ENCODE assay signal across 24 mouse cellular contexts in the genomic region with DNA sequence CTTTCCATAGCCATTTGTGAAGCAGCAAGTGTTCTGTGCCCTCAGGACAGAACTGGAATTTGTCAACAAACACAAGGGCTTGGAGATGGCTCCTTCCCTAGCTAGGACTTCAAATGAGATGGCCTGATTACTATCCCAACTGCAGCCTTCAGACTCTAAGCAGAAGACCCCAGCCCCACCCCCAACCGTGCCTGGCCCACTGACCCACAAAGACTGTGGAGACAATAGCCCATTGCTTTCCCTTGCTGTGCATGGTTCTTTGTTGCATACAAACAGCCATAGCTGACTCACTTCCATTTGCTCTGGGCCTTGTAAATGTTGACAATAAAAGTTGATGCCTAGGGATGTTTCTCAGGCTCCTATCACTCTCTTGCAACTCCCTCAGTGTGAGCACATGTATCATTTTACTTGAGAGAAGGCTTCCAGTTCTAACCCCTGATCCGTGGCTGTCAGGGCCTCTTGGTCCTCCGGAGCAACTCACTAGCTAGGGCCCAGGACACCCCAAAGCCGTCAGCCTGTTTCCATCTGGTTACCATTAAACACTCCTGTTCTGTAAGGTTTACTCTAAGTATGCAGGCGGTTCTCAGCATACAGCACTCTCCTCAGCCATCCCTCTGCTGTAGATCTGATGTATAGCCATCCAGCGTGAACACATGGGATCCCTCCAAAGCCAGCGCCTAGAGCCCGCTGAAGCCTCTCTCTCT. TPM values are rescaled to one million over a fixed set of nuclear protein-coding genes. Genes with fewer than 3 reads are reported as not detected.
DNase-seq lines count a peak whose midpoint lies in the region; ATAC-seq lines count a peak whose summit lies in the region.
"Had no signal": no experiment of that assay in that cellular context is flagged by ENCODE, and none has a peak within 500 bp of the region (broad histone marks: within the 10 kb centered on the region; RNA-seq: fewer than 3 reads in every experiment).

No protein-coding gene starts in this region.

- H3K4me3 ChIP-seq in forebrain, embryonic 10.5 days, result no peak overlapping the region
- H3K4me3 ChIP-seq in forebrain, embryonic 14.5 days (ENCODE audit: low read depth, low read length), result no peak overlapping the region
- no peak overlapping the region for H3K4me3 ChIP-seq in midbrain, embryonic 10.5 days
- no peak overlapping the region for H3K4me3 ChIP-seq in midbrain, embryonic 16.5 days (ENCODE audit: low read depth, low read length)
- no peak overlapping the region for H3K4me3 ChIP-seq in limb, embryonic 11.5 days (ENCODE audit: low read depth, low read length)
- H3K4me3 ChIP-seq: erythroblast, embryonic 14.5 days; forebrain, embryonic 15.5 days; midbrain, embryonic 15.5 days had no signal

- H3K36me3 ChIP-seq in forebrain, embryonic 10.5 days (replicated peaks), result peaks cover 14% of the 10 kb centered on the region
- peaks cover 8% of the 10 kb centered on the region; the same call in 1 of the 2 replicates for H3K36me3 ChIP-seq in forebrain, embryonic 14.5 days (ENCODE audit: control insufficient read depth, insufficient read depth, low read length)
- H3K36me3 ChIP-seq in midbrain, embryonic 10.5 days, result peaks cover 14% of the 10 kb centered on the region
- peaks cover 8% of the 10 kb centered on the region for H3K36me3 ChIP-seq in midbrain, embryonic 16.5 days (ENCODE audit: control insufficient read depth, insufficient read depth, low read length)
- no peaks in the 10 kb centered on the region; the same call in 1 of the 2 replicates for H3K36me3 ChIP-seq in limb, embryonic 11.5 days (ENCODE audit: control insufficient read depth, insufficient read depth, low read length)

- peak overlapping the region; percentile 51 for H3K27ac ChIP-seq in forebrain, embryonic 10.5 days
- no peak overlapping the region for H3K27ac ChIP-seq in forebrain, embryonic 14.5 days (ENCODE audit: low read depth, low read length)
- H3K27ac ChIP-seq in midbrain, embryonic 10.5 days (replicated peaks), result peak overlapping the region; percentile 56
- no peak overlapping the region for H3K27ac ChIP-seq in midbrain, embryonic 16.5 days (ENCODE audit: low read length)
- H3K27ac ChIP-seq in limb, embryonic 11.5 days (replicated peaks; ENCODE audit: low read depth, low read length), result no peak overlapping the region
- H3K27ac ChIP-seq: forebrain, embryonic 15.5 days; hindbrain, postnatal 0 days; midbrain, embryonic 15.5 days had no signal

- 59% methylated on average over 8 of the region's 8 CpGs for WGBS in forebrain, embryonic 10.5 days
- 70% methylated on average over 8 of the region's 8 CpGs for WGBS in forebrain, embryonic 14.5 days
- WGBS in midbrain, embryonic 10.5 days, result 67% methylated on average over 8 of the region's 8 CpGs
- WGBS in midbrain, embryonic 16.5 days, result 67% methylated on average over 8 of the region's 8 CpGs
- WGBS in limb, embryonic 11.5 days, result 30% methylated on average over 8 of the region's 8 CpGs

- H3K9me3 ChIP-seq in forebrain, embryonic 10.5 days, result no peaks in the 10 kb centered on the region
- H3K9me3 ChIP-seq in forebrain, embryonic 14.5 days (replicated peaks; ENCODE audit: control insufficient read depth, low read length), result no peaks in the 10 kb centered on the region
- no peaks in the 10 kb centered on the region for H3K9me3 ChIP-seq in midbrain, embryonic 10.5 days (replicated peaks)
- H3K9me3 ChIP-seq in midbrain, embryonic 16.5 days (replicated peaks; ENCODE audit: control insufficient read depth, low read length, poor library complexity, severe bottlenecking), result no peaks in the 10 kb centered on the region
- H3K9me3 ChIP-seq in limb, embryonic 11.5 days (ENCODE audit: control insufficient read depth, low read length), result no peaks in the 10 kb centered on the region
- H3K9me3 ChIP-seq: forebrain, embryonic 15.5 days; midbrain, embryonic 15.5 days had no signal

- peaks cover 14% of the 10 kb centered on the region for H3K4me1 ChIP-seq in forebrain, embryonic 10.5 days
- H3K4me1 ChIP-seq in forebrain, embryonic 14.5 days (ENCODE audit: control insufficient read depth, insufficient read depth, low read length), result no peaks in the 10 kb centered on the region
- H3K4me1 ChIP-seq in midbrain, embryonic 10.5 days, result peaks cover 16% of the 10 kb centered on the region
- H3K4me1 ChIP-seq in midbrain, embryonic 16.5 days (ENCODE audit: control insufficient read depth, insufficient read depth, low read length), result no peaks in the 10 kb centered on the region
- H3K4me1 ChIP-seq in limb, embryonic 11.5 days (ENCODE audit: control insufficient read depth, insufficient read depth, low read length), result peaks cover 9% of the 10 kb centered on the region; the same call in 1 of the 2 replicates
- H3K4me1 ChIP-seq: forebrain, embryonic 15.5 days; midbrain, embryonic 15.5 days had no signal

- no peak overlapping the region for H3K9ac ChIP-seq in forebrain, embryonic 14.5 days (ENCODE audit: low read length)
- no peak overlapping the region for H3K9ac ChIP-seq in midbrain, embryonic 16.5 days (ENCODE audit: low read depth, low read length)
- no peak overlapping the region for H3K9ac ChIP-seq in limb, embryonic 11.5 days (ENCODE audit: low read length)
- H3K9ac ChIP-seq: forebrain, embryonic 15.5 days; midbrain, embryonic 15.5 days had no signal

- H3K27me3 ChIP-seq in forebrain, embryonic 10.5 days (ENCODE audit: poor library complexity, severe bottlenecking), result no peaks in the 10 kb centered on the region
- no peaks in the 10 kb centered on the region for H3K27me3 ChIP-seq in forebrain, embryonic 14.5 days (replicated peaks; ENCODE audit: control insufficient read depth, insufficient read depth, low read length)
- H3K27me3 ChIP-seq in midbrain, embryonic 10.5 days (ENCODE audit: low read depth, poor library complexity, severe bottlenecking), result no peaks in the 10 kb centered on the region
- H3K27me3 ChIP-seq in midbrain, embryonic 16.5 days (ENCODE audit: control insufficient read depth, insufficient read depth, low read depth, low read length), result no peaks in the 10 kb centered on the region
- H3K27me3 ChIP-seq in limb, embryonic 11.5 days (ENCODE audit: control insufficient read depth, insufficient read depth, low read length), result no peaks in the 10 kb centered on the region
- H3K27me3 ChIP-seq: forebrain, embryonic 15.5 days; midbrain, embryonic 15.5 days had no signal

- no peak for DNase-seq in forebrain, embryonic 10.5 days (ENCODE audit: extremely low spot score, low spot score)
- DNase-seq in forebrain, embryonic 14.5 days (ENCODE audit: low spot score), result no peak
- peak; percentile 22 for DNase-seq in midbrain, embryonic 10.5 days (ENCODE audit: low spot score)
- DNase-seq in limb, embryonic 11.5 days (ENCODE audit: low spot score), result no peak
- DNase-seq in kidney, postnatal 14 days, result no peak
- no peak for DNase-seq in thymus, postnatal 36 days
- DNase-seq in kidney, postnatal 10 days, result no peak
- DNase-seq: adrenal gland, postnatal 10 days; cerebellum, adult 9-10 months; gastrocnemius, postnatal 36 days; heart, postnatal 14 days; kidney, adult 11 months; lung, postnatal 10 days; right cerebral cortex, adult 18-20 months; thymus, postnatal 4 days had no signal

- no peak for ATAC-seq in forebrain, embryonic 14.5 days
- ATAC-seq in midbrain, embryonic 16.5 days, result no peak
- 0 out of 2 replicates have a peak, but pooled peaks have one; percentile 70 for ATAC-seq in limb, embryonic 11.5 days (ENCODE audit: insufficient number of reproducible peaks, low FRiP score, low TSS enrichment, low read depth)
- ATAC-seq: activated CD4-positive, CD25-positive, alpha-beta regulatory T cell, adult 4 months; CD4-positive, CD25-positive, alpha-beta regulatory T cell, adult 4 months; forebrain, embryonic 15.5 days; hindbrain, postnatal 0 days; midbrain, embryonic 15.5 days had no signal

- H3K4me2 ChIP-seq in forebrain, embryonic 14.5 days (ENCODE audit: low read length), result no peak overlapping the region
- no peak overlapping the region for H3K4me2 ChIP-seq in midbrain, embryonic 16.5 days (ENCODE audit: low read length)
- no peak overlapping the region for H3K4me2 ChIP-seq in limb, embryonic 11.5 days (ENCODE audit: low read depth, severe bottlenecking)
- H3K4me2 ChIP-seq: forebrain, embryonic 15.5 days; heart, embryonic 11.5 days; midbrain, embryonic 15.5 days had no signal

RNA-seq across cellular contexts. Expression of gene Fig4, which starts 52.9 kb away (rescaled TPM):
- polyA plus RNA-seq in forebrain, embryonic 10.5 days (2016; fragmentation: Nextera tagmentation; extraction: Ambion mirVana), result 15.7 and 16.7 TPM in 2 replicates
- 33.7 and 36.2 TPM in 2 replicates for polyA plus RNA-seq in forebrain, embryonic 14.5 days (2014; fragmentation: Nextera tagmentation; extraction: Ambion mirVana)
- 16.3 and 21.3 TPM in 2 replicates for polyA plus RNA-seq in midbrain, embryonic 10.5 days (2016; fragmentation: Nextera tagmentation; extraction: Ambion mirVana)
- 31.6 and 32.5 TPM in 2 replicates for polyA plus RNA-seq in midbrain, embryonic 16.5 days (2015; fragmentation: Nextera tagmentation; extraction: Ambion mirVana)
- 13.9 and 15.1 TPM in 2 replicates for polyA plus RNA-seq in limb, embryonic 11.5 days (2014; fragmentation: Nextera tagmentation; extraction: Ambion mirVana)

RNA-seq across cellular contexts. Expression of gene Ak9, which starts 53.6 kb away (rescaled TPM):
- 0.02 TPM in 2 replicates for polyA plus RNA-seq in forebrain, embryonic 10.5 days (2016; fragmentation: Nextera tagmentation; extraction: Ambion mirVana)
- 0.13 and 0.14 TPM in 2 replicates for polyA plus RNA-seq in forebrain, embryonic 14.5 days (2014; fragmentation: Nextera tagmentation; extraction: Ambion mirVana)
- polyA plus RNA-seq in midbrain, embryonic 10.5 days (2016; fragmentation: Nextera tagmentation; extraction: Ambion mirVana), result 0.04 TPM in 2 replicates
- polyA plus RNA-seq in midbrain, embryonic 16.5 days (2015; fragmentation: Nextera tagmentation; extraction: Ambion mirVana), result 0.16 and 0.28 TPM in 2 replicates
- 0.03 TPM in 1 of 2 replicates, not detected in the other for polyA plus RNA-seq in limb, embryonic 11.5 days (2014; fragmentation: Nextera tagmentation; extraction: Ambion mirVana)
- polyA plus RNA-seq: CD4-positive, CD25-positive, alpha-beta regulatory T cell, adult 4 months; erythroblast, embryonic 14.5 days; liver, embryonic 16.5 days had no signal

Comparison
In these comparisons a context has a peak if more than half of its experiments do, and no peak if none do; other contexts are left out.
1. H3K27ac ChIP-seq: peak in forebrain, embryonic 10.5 days (single experiment) and midbrain, embryonic 10.5 days (single experiment); none in forebrain, embryonic 14.5 days (single experiment), midbrain, embryonic 16.5 days (single experiment) and limb, embryonic 11.5 days (single experiment).